Mouse (Mus musculus) embryonic fibroblast, embryonic 13.5 days (primary cell): Measurements from ENCODE around the gene Olfr1200.

Experiments used
- CTCF ChIP-seq: IDR thresholded peaks from 2 replicates; pipeline ENCODE4 v1.5.1; 2011; ENCODE audit warnings: mild to moderate bottlenecking, control low read depth, low read length, moderate library complexity, borderline replicate concordance; ENCODE audit not compliant: insufficient read depth
- POLR2A ChIP-seq: IDR thresholded peaks from 2 replicates; pipeline ENCODE4 v1.6.1; 2011; ENCODE audit warnings: low read depth, mild to moderate bottlenecking, control low read depth, low read length, moderate library complexity

- TF ChIP-seq POLR2A = no peak
- no peak for TF ChIP-seq CTCF
Measured at GRCm38 (mm10) chr2:88743379-88743778, 26.9 kb downstream of the Olfr1200 start.
